ENCODE assay signal across 16 mouse cellular contexts in genomic region chr5:4262666-4263065, GRCm38 (mm10).
DNase-seq lines count a peak whose midpoint lies in the region; ATAC-seq and TF ChIP-seq lines count a peak whose summit lies in the region.
"Had no signal": no experiment of that assay in that cellular context is flagged by ENCODE, and none has a peak within 500 bp of the region (broad histone marks: within the 10 kb centered on the region; RNA-seq: fewer than 3 reads in every experiment).

No protein-coding gene starts in this region.

- no peak overlapping the region for H3K9ac ChIP-seq in hindbrain, postnatal 0 days (replicated peaks; ENCODE audit: low read length)
- H3K9ac ChIP-seq in hindbrain, embryonic 11.5 days (ENCODE audit: low read depth, low read length), result no peak overlapping the region
- H3K9ac ChIP-seq in midbrain, postnatal 0 days (replicated peaks; ENCODE audit: low read length, poor library complexity, severe bottlenecking), result no peak overlapping the region
- H3K9ac ChIP-seq in midbrain, embryonic 13.5 days (replicated peaks), result no peak overlapping the region
- H3K9ac ChIP-seq: heart, embryonic 12.5 days; hindbrain, embryonic 13.5 days had no signal

- peak; percentile 72 for TF ChIP-seq CTCF in hindbrain, postnatal 0 days (IDR thresholded peaks at IDR 0.05; ENCODE audit: low read depth)
- TF ChIP-seq CTCF in midbrain, postnatal 0 days (IDR thresholded peaks at IDR 0.05), result peak; percentile 69
- peak; percentile 62; the same call in 1 of the 2 replicates for TF ChIP-seq CTCF in small intestine, adult 2 months (IDR thresholded peaks at IDR 0.05; ENCODE audit: extremely low read depth, insufficient read length, insufficient replicate concordance, low read depth, low read length)

- 90% methylated on average over 1 of the region's 1 CpGs for WGBS in hindbrain, postnatal 0 days
- WGBS in hindbrain, embryonic 11.5 days, result 96% methylated on average over 1 of the region's 1 CpGs
- WGBS in midbrain, postnatal 0 days, result 86% methylated on average over 1 of the region's 1 CpGs
- whole genome bisulfite sequencing in midbrain, embryonic 13.5 days, result 97% methylated on average over 1 of the region's 1 CpGs
- 98% methylated on average over 1 of the region's 1 CpGs for WGBS in small intestine, adult 2 months

- H3K4me2 ChIP-seq in hindbrain, postnatal 0 days (ENCODE audit: low read depth, low read length), result no peak overlapping the region
- H3K4me2 ChIP-seq in hindbrain, embryonic 11.5 days (replicated peaks; ENCODE audit: low read depth, low read length), result no peak overlapping the region
- H3K4me2 ChIP-seq in midbrain, postnatal 0 days (ENCODE audit: low read depth, low read length, poor library complexity, severe bottlenecking), result no peak overlapping the region
- H3K4me2 ChIP-seq in midbrain, embryonic 13.5 days (replicated peaks), result no peak overlapping the region
- H3K4me2 ChIP-seq: heart, embryonic 12.5 days; hindbrain, embryonic 13.5 days had no signal

- no peaks in the 10 kb centered on the region for H3K27me3 ChIP-seq in hindbrain, postnatal 0 days (ENCODE audit: insufficient read depth, low read length)
- H3K27me3 ChIP-seq in hindbrain, embryonic 11.5 days (ENCODE audit: control insufficient read depth, insufficient read depth, low read length), result no peaks in the 10 kb centered on the region
- no peaks in the 10 kb centered on the region for H3K27me3 ChIP-seq in midbrain, postnatal 0 days (ENCODE audit: insufficient read depth, low read length)
- no peaks in the 10 kb centered on the region for H3K27me3 ChIP-seq in midbrain, embryonic 13.5 days
- H3K27me3 ChIP-seq in small intestine, adult 2 months (ENCODE audit: control insufficient read depth, insufficient read depth, low read length), result no peaks in the 10 kb centered on the region
- H3K27me3 ChIP-seq: heart, embryonic 12.5 days; hindbrain, embryonic 13.5 days had no signal

- no peak for DNase-seq in hindbrain, postnatal 0 days (ENCODE audit: low spot score)
- no peak for DNase-seq in hindbrain, embryonic 11.5 days (ENCODE audit: low spot score)
- DNase-seq in midbrain, postnatal 0 days (ENCODE audit: low spot score), result no peak
- peak; percentile 34 for DNase-seq in R1 (ENCODE audit: low read depth, low spot score)
- no peak for DNase-seq in ovary, postnatal 36 days (ENCODE audit: low spot score)
- DNase-seq in adrenal gland, postnatal 10 days, result no peak
- DNase-seq: adrenal gland, adult 2 months; cerebellum, adult 11-12 months; lung, adult 18-20 months; midbrain, embryonic 14.5 days; right cerebral cortex, postnatal 4 days had no signal

- H3K27ac ChIP-seq in hindbrain, postnatal 0 days, result no peak overlapping the region
- H3K27ac ChIP-seq in hindbrain, embryonic 11.5 days (ENCODE audit: low read depth, low read length), result no peak overlapping the region
- no peak overlapping the region for H3K27ac ChIP-seq in midbrain, postnatal 0 days (ENCODE audit: low read depth, low read length)
- H3K27ac ChIP-seq in midbrain, embryonic 13.5 days, result no peak overlapping the region
- no peak overlapping the region for H3K27ac ChIP-seq in small intestine, adult 2 months (ENCODE audit: insufficient read depth, low read depth, low read length)
- H3K27ac ChIP-seq: forebrain, embryonic 10.5 days had no signal

- H3K9me3 ChIP-seq in hindbrain, postnatal 0 days (ENCODE audit: low read length), result no peaks in the 10 kb centered on the region
- H3K9me3 ChIP-seq in hindbrain, embryonic 11.5 days (ENCODE audit: control insufficient read depth, low read length), result no peaks in the 10 kb centered on the region
- no peaks in the 10 kb centered on the region for H3K9me3 ChIP-seq in midbrain, postnatal 0 days (ENCODE audit: low read length)
- no peaks in the 10 kb centered on the region for H3K9me3 ChIP-seq in midbrain, embryonic 13.5 days
- H3K9me3 ChIP-seq: forebrain, embryonic 10.5 days; heart, embryonic 12.5 days; hindbrain, embryonic 13.5 days had no signal

- no peaks in the 10 kb centered on the region for H3K4me1 ChIP-seq in hindbrain, postnatal 0 days (ENCODE audit: insufficient read depth, low read length)
- no peaks in the 10 kb centered on the region for H3K4me1 ChIP-seq in hindbrain, embryonic 11.5 days (replicated peaks; ENCODE audit: control insufficient read depth, insufficient read depth, low read length)
- H3K4me1 ChIP-seq in midbrain, postnatal 0 days (ENCODE audit: insufficient read depth, low read length), result no peaks in the 10 kb centered on the region
- 0 out of 2 replicates have a peak, but pooled peaks cover 4% of the 10 kb centered on the region for H3K4me1 ChIP-seq in midbrain, embryonic 13.5 days (replicated peaks)
- H3K4me1 ChIP-seq in small intestine, adult 2 months (ENCODE audit: control insufficient read depth, insufficient read depth, insufficient read length, low read length), result no peaks in the 10 kb centered on the region
- H3K4me1 ChIP-seq: forebrain, embryonic 10.5 days; hindbrain, embryonic 13.5 days had no signal

- TF ChIP-seq POLR2A in small intestine, adult 2 months (IDR thresholded peaks at IDR 0.05; ENCODE audit: low read depth, low read length), result no peak

- H3K36me3 ChIP-seq in hindbrain, postnatal 0 days (ENCODE audit: insufficient read depth, low read length), result no peaks in the 10 kb centered on the region
- no peaks in the 10 kb centered on the region for H3K36me3 ChIP-seq in hindbrain, embryonic 11.5 days (ENCODE audit: control insufficient read depth, insufficient read depth, low read length)
- H3K36me3 ChIP-seq in midbrain, postnatal 0 days (ENCODE audit: insufficient read depth, low read length), result no peaks in the 10 kb centered on the region
- H3K36me3 ChIP-seq in midbrain, embryonic 13.5 days, result no peaks in the 10 kb centered on the region
- no peaks in the 10 kb centered on the region for H3K36me3 ChIP-seq in small intestine, adult 2 months (ENCODE audit: control insufficient read depth, insufficient read depth, low read length)
- H3K36me3 ChIP-seq: forebrain, embryonic 10.5 days; heart, embryonic 12.5 days; hindbrain, embryonic 13.5 days had no signal

- no peak overlapping the region for H3K4me3 ChIP-seq in hindbrain, postnatal 0 days (ENCODE audit: low read length)
- no peak overlapping the region for H3K4me3 ChIP-seq in hindbrain, embryonic 11.5 days (ENCODE audit: low read depth, low read length)
- no peak overlapping the region for H3K4me3 ChIP-seq in midbrain, postnatal 0 days (ENCODE audit: low read depth, low read length)
- no peak overlapping the region for H3K4me3 ChIP-seq in midbrain, embryonic 13.5 days (replicated peaks)
- H3K4me3 ChIP-seq in small intestine, adult 2 months (ENCODE audit: low read depth, low read length), result no peak overlapping the region
- H3K4me3 ChIP-seq: forebrain, embryonic 10.5 days; heart, embryonic 12.5 days; hindbrain, embryonic 13.5 days had no signal

- ATAC-seq in hindbrain, postnatal 0 days, result no peak
- no peak for ATAC-seq in hindbrain, embryonic 11.5 days (ENCODE audit: low FRiP score)
- ATAC-seq in midbrain, postnatal 0 days (ENCODE audit: low FRiP score), result no peak
- no peak for ATAC-seq in midbrain, embryonic 13.5 days
